Mouse (Mus musculus) hindbrain, postnatal 0 days (tissue): ENCODE results near the gene Cadm3. TPM values are rescaled to one million over a fixed set of nuclear protein-coding genes. Genes with fewer than 3 reads are reported as not detected.

Experiments
- ATAC-seq: fragments of 200-750 bp; cut with Nextera tagmentation; 2 replicates; pipeline ENCODE4 v1.8.0; 2017; ENCODE audit warnings: mild to moderate bottlenecking, moderate TSS enrichment, moderate library complexity
- DNase-seq: peaks from one replicate; pipeline ENCODE4 v3.0.0-alpha.2; 2015; ENCODE audit warnings: low spot score
- H3K27ac ChIP-seq: fragments of 300-500 bp; sonication (generic); 2 replicates; pipeline ENCODE4 v1.5.1; 2014; ENCODE audit warnings: mild to moderate bottlenecking
- H3K27me3 ChIP-seq: fragments of 300-500 bp; sonication (generic); 2 replicates; pipeline ENCODE4 v1.6.1; 2014; ENCODE audit warnings: low read length, mixed read lengths; ENCODE audit not compliant: insufficient read depth
- H3K36me3 ChIP-seq: fragments of 300-500 bp; sonication (generic); 2 replicates; pipeline ENCODE4 v1.6.1; 2014; ENCODE audit warnings: low read length, mixed read lengths; ENCODE audit not compliant: insufficient read depth
- H3K4me1 ChIP-seq: fragments of 300-500 bp; sonication (generic); 2 replicates; pipeline ENCODE4 v1.6.1; 2014; ENCODE audit warnings: antibody characterized with exemption, low read length, mixed read lengths; ENCODE audit not compliant: insufficient read depth
- H3K4me2 ChIP-seq: fragments of 300-500 bp; sonication (generic); 2 replicates; pipeline ENCODE4 v1.6.1; 2014; ENCODE audit warnings: low read depth, mild to moderate bottlenecking, low read length, moderate library complexity, mixed read lengths
- H3K4me3 ChIP-seq: fragments of 300-500 bp; sonication (generic); 2 replicates; pipeline ENCODE4 v1.5.1; 2014; ENCODE audit warnings: low read length
- H3K9ac ChIP-seq: fragments of 300-500 bp; sonication (generic); replicated peaks from 2 replicates; pipeline ENCODE4 v1.6.1; 2014; ENCODE audit warnings: mild to moderate bottlenecking, low read length, moderate library complexity, mixed read lengths
- H3K9me3 ChIP-seq: fragments of 300-500 bp; sonication (generic); 2 replicates; pipeline ENCODE4 v1.6.1; 2016; ENCODE audit warnings: low read length, mixed read lengths
- CTCF ChIP-seq: IDR thresholded peaks from 2 replicates; pipeline ENCODE4 v1.5.1; 2016; ENCODE audit warnings: antibody characterized with exemption, control low read depth, low read depth
- WGBS: fragments of 180-500 bp; shearing (Covaris S2); extraction: QIAGEN DNeasy Blood & Tissue Kit; methylation state at CpG from one replicate; pipeline ENCODE4 v1.1.7; 2014; 5-methylcytosine and 5-hydroxymethylcytosine counted together
- polyA plus RNA-seq: library from polyadenylated mRNA; unstranded; fragments of >200 nt; fragmentation: Nextera tagmentation; extraction: Ambion mirVana; gene quantifications from 2 replicates; pipeline ENCODE4 v1.2.1, GENCODE M21; 2015
- total RNA-seq: library from RNA; depleted of rRNA; stranded (reverse); fragments of >200 nt; gene quantifications from 2 replicates; pipeline ENCODE4 v1.2.3, GENCODE M21; 2014

The Cadm3 gene
- total and polyA plus RNA-seq, 2 experiments from 2014 or later: 52.5 to 533 TPM

DNA sequence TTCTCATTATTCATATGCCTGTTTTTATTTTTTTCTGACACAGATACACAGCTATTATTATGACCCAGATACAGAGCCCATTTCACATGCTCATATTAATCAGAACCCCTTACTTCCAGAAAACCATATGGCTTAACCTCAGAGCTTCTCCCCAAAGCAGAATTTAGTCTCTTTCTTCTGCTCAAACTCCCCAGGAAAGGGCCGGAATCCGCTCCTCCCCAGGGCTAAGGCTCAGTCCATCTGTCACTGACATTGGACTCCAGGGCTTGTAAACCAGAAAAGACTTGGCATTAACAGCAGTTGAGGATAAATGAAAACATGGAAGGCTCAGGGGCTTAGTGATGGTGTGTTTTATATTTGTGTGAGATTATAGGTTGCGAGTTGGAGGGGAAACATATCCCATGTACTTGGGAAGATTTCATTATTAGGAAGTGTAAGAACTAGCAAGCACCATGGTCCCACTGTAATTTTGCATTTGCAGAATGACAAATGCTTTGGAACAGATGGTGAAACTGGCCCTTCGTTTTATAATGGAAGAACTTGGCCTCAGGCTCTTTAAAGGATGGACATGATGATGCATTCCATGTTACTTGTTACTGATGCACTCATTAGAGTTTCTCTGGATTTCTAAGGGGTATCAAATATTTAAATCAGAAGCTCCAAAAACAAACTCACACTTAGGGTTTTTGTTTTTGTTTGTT lies 7.8 kb downstream of the Cadm3 start:
- ATAC-seq: no peak
- no peaks in the 10 kb centered on the region for H3K9me3 ChIP-seq
- H3K9ac ChIP-seq: no peak overlapping the region
- no peak overlapping the region for H3K4me3 ChIP-seq
- DNase-seq: peak; percentile 36
- WGBS: 45% methylated on average over 4 of the region's 4 CpGs
- H3K36me3 ChIP-seq: no peaks in the 10 kb centered on the region
- no peaks in the 10 kb centered on the region for H3K27me3 ChIP-seq
- H3K4me2 ChIP-seq: no peak overlapping the region
- TF ChIP-seq CTCF: no peak
- H3K4me1 ChIP-seq: peaks cover 10% of the 10 kb centered on the region
- H3K27ac ChIP-seq: peak overlapping the region; percentile 36

DNA sequence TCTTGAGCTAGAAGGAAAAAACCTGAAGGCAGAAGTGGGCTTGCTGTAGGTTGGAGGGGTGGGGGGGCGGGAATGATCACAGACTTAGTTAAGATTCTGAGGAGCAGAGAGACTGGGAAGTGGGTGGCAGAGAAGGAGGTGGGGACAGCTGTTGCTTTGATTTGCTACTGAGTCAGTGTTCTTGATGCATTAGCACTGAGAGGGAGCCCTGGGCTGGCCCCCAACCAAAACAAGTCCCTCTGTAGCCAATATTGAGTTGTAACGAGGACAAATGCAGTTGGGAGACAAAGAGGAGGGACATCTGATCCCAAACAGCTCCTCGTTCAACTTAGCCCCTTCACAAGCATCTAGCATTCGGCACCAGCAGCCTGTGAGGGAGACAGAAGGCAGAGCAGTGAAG lies 9.7 kb downstream of the Cadm3 start:
- ATAC-seq: no peak
- Histone ChIP-seq H3K27me3 (no peaks in the 10 kb centered on the region), H3K36me3 (no peaks in the 10 kb centered on the region), H3K4me1 (peaks cover 2% of the 10 kb centered on the region; the same call in 1 of the 2 replicates), H3K9ac (no peak overlapping the region), H3K4me3 (no peak overlapping the region), H3K9me3 (no peaks in the 10 kb centered on the region), H3K4me2 (no peak overlapping the region), H3K27ac (no peak overlapping the region)
- no peak for TF ChIP-seq CTCF
- no peak for DNase-seq
- 33% methylated on average over 4 of the region's 4 CpGs for WGBS

DNA sequence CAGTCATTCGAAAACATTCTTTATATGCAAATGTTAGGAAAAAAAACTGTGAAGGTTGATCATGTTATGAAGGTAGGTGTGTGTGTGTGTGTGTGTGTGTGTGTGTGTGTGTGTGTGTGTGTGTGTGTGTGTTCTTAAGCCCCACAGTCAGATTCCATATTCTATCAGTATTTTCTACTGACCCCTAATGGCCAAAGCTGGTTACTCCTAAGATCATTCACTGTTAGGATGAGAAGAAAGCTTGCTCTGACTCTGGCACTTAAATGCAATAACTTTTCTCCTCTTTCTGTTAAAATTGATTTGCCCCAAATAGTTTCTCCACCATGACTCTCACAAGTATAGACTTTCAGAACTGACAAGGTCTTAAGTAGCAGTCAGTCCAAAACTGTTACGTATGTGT lies 10.8 kb downstream of the Cadm3 start:
- Histone ChIP-seq H3K27me3 (no peaks in the 10 kb centered on the region), H3K4me1 (peaks cover 2% of the 10 kb centered on the region; the same call in 1 of the 2 replicates), H3K27ac (no peak overlapping the region), H3K9ac (no peak overlapping the region), H3K4me2 (no peak overlapping the region), H3K4me3 (no peak overlapping the region), H3K36me3 (no peaks in the 10 kb centered on the region), H3K9me3 (no peaks in the 10 kb centered on the region)
- peak; percentile 57 for TF ChIP-seq CTCF
- WGBS: 91% methylated on average over 2 of the region's 2 CpGs
- ATAC-seq: no peak
- peak; percentile 67 for DNase-seq

DNA sequence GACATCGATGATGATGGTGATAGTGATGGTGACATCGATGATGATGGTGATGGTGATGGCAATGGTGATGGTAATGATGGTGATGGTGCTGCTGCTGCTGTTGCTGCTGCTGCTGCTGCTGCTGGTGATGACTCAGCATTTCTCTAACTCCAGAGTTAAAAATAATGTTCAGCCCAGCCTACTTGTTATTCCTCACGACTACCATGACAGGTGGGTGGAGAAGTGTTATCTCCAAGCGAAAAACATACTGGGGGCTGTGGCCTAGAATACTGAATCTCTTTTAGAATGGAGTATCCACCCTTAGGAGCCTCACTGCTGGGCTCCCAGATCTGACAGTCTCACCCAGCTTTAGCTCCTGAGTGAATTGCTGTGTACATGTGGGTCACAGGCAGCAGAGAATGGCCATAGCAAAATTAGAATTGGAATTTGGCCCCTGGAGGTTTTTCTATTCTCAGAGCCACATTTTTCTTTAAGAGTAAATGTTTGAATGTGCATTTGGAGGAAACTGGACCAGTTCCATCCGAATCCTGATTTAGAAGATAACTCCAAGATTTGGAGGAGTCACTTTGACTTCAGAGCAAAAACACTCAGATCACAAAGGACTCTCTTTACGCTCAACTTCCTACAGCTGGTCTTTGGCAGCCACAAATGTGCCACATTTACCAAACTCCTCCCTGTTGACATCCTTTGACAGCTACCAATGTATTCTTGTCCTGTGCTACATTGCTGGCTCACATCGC lies 12.2 kb downstream of the Cadm3 start:
- no peak for ATAC-seq
- Histone ChIP-seq H3K27ac (no peak overlapping the region), H3K4me2 (no peak overlapping the region), H3K4me1 (peaks cover 2% of the 10 kb centered on the region; the same call in 1 of the 2 replicates), H3K9ac (no peak overlapping the region), H3K27me3 (no peaks in the 10 kb centered on the region), H3K4me3 (no peak overlapping the region), H3K36me3 (no peaks in the 10 kb centered on the region), H3K9me3 (no peaks in the 10 kb centered on the region)
- no peak for DNase-seq
- WGBS: 78% methylated on average over 7 of the region's 7 CpGs
- TF ChIP-seq CTCF: no peak

DNA sequence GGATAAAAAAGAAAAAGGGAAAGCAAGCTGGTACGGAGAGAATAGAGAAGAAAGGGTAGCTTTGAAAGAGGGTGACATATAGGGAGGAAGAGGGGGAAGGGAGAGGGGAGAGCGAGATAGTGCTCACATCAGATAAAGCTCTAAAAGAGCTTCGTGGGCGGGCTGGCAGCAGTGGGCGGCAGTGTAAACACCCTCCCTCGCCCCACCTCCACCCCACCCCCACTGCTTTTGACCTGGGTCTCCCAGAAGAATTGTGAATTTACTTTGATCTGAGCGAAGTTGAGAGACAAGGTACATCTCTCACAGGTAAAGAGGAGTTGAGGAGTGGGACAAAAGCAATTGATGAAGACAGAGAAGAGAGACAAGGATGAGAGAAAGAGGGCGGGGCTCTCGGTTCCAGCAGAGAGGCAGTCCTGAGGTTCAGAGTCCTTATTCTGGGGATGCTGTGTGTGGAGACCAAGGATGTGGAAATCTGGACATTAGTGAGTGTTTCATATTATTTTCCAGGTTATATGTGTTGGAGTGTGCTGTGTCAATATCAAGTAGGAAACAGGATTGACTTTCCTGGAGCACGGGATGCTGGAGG lies 17.0 kb downstream of the Cadm3 start, which contains the start of gene Aim2:
Gene Aim2 (plus strand): TSS at position 508 of the 586 bp plus-strand sequence.
- DNase-seq (no peak), ATAC-seq (0 out of 2 replicates have a peak, but pooled peaks have one; percentile 15)
- Histone ChIP-seq H3K36me3 (no peaks in the 10 kb centered on the region), H3K27me3 (no peaks in the 10 kb centered on the region), H3K9ac (0 out of 2 replicates have a peak within 1 kb of the TSS, but pooled peaks have one; percentile 24), H3K4me2 (peak within 1 kb of the TSS; percentile 42), H3K27ac (peak within 1 kb of the TSS; percentile 41; the same call in 1 of the 2 replicates), H3K4me3 (peak within 1 kb of the TSS; percentile 13), H3K9me3 (no peaks in the 10 kb centered on the region), H3K4me1 (no peaks in the 10 kb centered on the region)
- TF ChIP-seq CTCF: no peak
- 12% methylated on average over 10 of the region's 10 CpGs for WGBS

DNA sequence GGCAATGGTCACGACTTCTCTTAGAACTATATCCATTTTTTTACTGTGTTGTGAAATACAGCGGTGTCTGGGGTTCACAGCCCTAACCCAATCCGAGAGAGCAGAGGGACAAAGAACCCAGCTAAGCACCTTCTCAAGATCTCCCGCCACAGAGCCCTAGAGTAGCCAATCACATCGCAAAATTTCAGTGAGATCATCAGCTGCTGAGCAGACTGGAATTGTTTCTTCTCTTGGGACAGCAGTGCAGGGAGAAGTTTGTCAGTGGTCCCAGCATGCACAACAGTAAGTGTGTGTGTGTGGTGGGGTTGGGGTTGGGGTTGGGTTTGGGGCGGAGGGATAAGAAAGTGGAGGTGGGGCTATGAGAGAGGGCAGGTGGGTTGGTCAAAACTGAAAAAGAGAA lies 17.5 kb downstream of the Cadm3 start:
- H3K9ac ChIP-seq: 0 out of 2 replicates have a peak overlapping the region, but pooled peaks have one; percentile 24
- 4% methylated on average over 6 of the region's 6 CpGs for WGBS

More for the DNA sequence above, 17.5 kb downstream of the Cadm3 start:
- Histone ChIP-seq H3K36me3 (peaks cover 1% of the 10 kb centered on the region; the same call in 1 of the 2 replicates), H3K27ac (peak overlapping the region; percentile 41; the same call in 1 of the 2 replicates), H3K27me3 (no peaks in the 10 kb centered on the region), H3K9me3 (no peaks in the 10 kb centered on the region), H3K4me1 (no peaks in the 10 kb centered on the region), H3K4me2 (peak overlapping the region; percentile 42), H3K4me3 (peak overlapping the region; percentile 13)
- DNase-seq (peak; percentile 73), ATAC-seq (peak; percentile 87)
- TF ChIP-seq CTCF: no peak
